Mouse (Mus musculus) heart, postnatal 36 days (tissue): ENCODE data around the gene Ptprn2. TPM values are rescaled to one million over a fixed set of nuclear protein-coding genes. Genes with fewer than 3 reads are reported as not detected.

Experiments
- DNase-seq, 2 experiments: peaks; one replicate each; pipeline ENCODE4 v3.0.0; 2021 to 2022
- intact Hi-C: fragments of 180-260 bp; cut with DNase I; formaldehyde crosslinking; loops from one replicate; pipeline ENCODE4 v1.15.1; 2025
- total RNA-seq, 2 experiments: library from RNA; stranded (reverse); gene quantifications; 2 replicates each; pipeline ENCODE4 v1.2.3; 2021

Ptprn2 gene
- total RNA-seq, 2 experiments from 2014 or later, result 0.25 TPM; not detected in 1

DNA sequence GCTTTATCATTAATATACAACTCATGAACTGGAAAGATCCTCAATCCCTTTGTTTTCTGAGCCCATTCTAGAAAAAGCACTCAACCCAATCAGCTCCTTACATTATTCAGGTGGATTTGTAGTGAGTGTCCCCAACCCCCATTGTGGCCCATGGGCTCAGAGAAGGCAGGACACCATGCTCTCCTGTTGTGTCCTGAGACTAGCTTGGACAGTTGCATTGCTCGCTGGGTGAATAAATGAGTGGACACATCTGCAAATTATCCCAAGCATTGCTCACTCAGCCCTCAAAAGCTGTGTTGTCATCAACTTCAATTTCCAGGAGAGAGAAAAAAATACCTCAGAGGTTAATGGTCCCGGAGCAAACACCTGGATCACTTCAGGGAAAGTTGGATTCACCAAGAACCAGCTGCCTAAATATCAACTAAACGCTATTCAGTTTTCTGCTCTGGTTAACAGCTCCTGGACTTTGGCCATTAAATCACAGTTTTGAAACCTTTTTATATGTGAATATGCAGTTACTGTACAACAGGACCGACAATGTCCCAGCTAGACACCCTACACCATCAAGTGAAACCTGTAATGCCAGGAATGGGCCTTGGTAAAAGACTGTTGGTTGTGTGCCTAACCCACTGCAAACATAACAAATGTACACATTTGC is 376.0 kb downstream of the Ptprn2 start:
- DNase-seq, result no peak
- intact Hi-C loops, result no loop called here

GRCm38 (mm10) chr12:116863291-116863899 is 377.9 kb downstream of the Ptprn2 start:
- intact Hi-C loops, result no loop called here
- no peak for DNase-seq

GRCm38 (mm10) chr12:116873866-116874585 is 388.5 kb downstream of the Ptprn2 start:
- intact Hi-C loops, result no loop called here

GRCm38 (mm10) chr12:116887496-116888281 is 402.2 kb downstream of the Ptprn2 start:
- DNase-seq, result no peak
- intact Hi-C loops, result no loop called here

More at GRCm38 (mm10) chr12:116873866-116874585, 388.5 kb downstream of the Ptprn2 start:
- no peak for DNase-seq

GRCm38 (mm10) chr12:116888856-116889255 is 403.3 kb downstream of the Ptprn2 start:
- intact Hi-C loops, result no loop called here
- DNase-seq, result no peak

GRCm38 (mm10) chr12:116892584-116892983 is 407.1 kb downstream of the Ptprn2 start:
- no peak for DNase-seq
- intact Hi-C loops, result no loop called here

DNA sequence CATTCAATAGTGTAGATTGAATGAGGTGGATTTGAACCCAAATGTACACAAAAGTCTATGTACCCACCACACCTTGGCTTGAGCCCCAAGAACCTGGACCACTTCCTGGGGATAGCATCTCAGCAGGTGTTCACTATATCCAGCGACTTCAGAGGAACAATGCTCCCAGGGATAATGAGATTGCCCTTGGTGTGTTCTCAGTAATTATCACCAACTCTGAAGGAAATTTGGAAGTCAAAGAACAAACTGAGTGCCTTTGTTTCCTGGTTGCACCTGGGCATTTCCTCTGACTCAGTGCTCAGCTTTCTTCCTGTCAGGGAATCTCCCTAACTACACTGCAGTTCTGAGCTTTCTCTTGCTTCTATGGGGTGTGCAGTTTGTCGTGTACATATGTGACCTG is 411.1 kb downstream of the Ptprn2 start:
- intact Hi-C loops, result no loop called here

GRCm38 (mm10) chr12:116901773-116902172 is 416.3 kb downstream of the Ptprn2 start:
- DNase-seq, result no peak
- intact Hi-C loops, result no loop called here

More for the DNA sequence above, 411.1 kb downstream of the Ptprn2 start:
- DNase-seq, result no peak

DNA sequence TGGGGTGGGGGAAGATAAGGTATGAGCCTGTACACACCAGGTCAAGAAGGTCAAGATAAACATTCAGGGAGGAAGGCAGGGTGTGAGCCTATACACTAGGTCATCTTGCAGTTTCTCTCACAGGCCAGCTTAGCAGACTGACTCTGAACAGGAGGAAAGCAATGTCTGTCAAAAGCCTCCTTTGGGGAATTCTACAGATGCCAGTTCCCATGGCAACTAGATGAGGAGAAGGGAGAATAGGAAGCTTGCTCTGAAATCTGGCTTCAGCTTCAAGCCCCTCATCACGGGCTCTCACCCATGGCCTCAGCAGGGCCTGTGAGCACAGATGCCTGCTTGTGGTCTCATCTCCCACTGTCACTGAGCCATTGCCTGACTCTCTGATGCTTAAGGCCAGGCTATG is 421.9 kb downstream of the Ptprn2 start:
- DNase-seq, result no peak
- intact Hi-C loops, result no loop called here

DNA sequence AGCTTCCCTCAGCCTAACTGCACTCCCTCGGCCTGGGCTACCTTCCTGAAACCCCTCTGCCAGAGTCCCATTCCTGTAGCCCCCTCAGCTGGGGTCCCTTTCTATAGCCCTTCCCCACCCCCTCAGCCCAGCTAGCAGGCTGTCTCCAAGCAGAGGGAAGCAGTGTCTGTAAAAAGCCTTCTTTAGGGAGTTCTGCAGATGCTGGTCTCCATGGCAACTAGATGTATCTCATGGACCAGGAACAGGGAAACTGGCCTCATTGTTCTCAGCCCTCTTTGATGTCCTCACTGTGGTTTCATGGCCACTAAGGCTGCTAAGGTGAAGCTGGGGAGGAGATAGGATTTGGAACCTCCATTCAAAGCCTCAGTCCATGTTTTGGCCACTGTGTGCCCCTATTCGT is 423.1 kb downstream of the Ptprn2 start:
- no peak for DNase-seq
- intact Hi-C loops, result no loop called here

DNA sequence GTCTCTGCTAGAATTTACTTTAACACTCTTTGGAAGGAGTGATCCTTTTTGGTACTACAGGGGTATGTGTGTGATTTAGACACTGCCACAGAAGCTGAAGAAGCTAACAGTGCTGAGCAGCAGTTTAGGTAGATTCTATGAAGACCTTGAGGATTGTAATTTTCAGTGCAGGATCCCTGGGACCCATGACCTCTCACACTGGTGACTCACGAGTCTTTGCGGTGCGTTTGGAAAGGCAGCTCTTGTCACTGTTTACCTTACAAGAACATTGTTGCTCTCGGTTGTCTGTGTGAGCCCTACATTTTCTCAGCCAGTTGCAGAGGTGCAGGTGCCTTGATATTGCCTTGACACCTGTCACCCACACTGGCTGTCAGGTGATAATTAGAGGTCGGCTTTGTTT is 431.3 kb downstream of the Ptprn2 start:
- DNase-seq, result no peak
- intact Hi-C loops, result no loop called here

DNA sequence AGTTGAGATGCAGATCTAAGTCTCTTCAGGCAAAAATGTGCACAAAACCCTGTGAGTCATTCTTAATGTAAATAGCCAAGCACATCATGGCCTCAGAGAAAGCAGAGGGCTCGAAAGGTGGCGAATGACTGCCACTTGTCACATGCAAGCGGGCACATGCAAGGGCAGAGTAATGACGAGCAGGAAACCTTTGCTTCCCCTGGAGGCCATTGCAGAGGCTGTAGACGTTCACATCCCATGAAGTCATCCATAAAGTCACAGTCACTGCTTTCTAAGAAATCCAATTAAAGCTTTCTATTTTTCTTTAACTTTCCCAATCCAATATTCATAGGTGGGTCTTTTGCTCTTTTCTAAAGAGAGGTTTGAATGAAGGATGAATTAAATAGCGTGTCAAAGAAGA is 433.7 kb downstream of the Ptprn2 start:
- intact Hi-C loops, result no loop called here
- DNase-seq, result no peak

DNA sequence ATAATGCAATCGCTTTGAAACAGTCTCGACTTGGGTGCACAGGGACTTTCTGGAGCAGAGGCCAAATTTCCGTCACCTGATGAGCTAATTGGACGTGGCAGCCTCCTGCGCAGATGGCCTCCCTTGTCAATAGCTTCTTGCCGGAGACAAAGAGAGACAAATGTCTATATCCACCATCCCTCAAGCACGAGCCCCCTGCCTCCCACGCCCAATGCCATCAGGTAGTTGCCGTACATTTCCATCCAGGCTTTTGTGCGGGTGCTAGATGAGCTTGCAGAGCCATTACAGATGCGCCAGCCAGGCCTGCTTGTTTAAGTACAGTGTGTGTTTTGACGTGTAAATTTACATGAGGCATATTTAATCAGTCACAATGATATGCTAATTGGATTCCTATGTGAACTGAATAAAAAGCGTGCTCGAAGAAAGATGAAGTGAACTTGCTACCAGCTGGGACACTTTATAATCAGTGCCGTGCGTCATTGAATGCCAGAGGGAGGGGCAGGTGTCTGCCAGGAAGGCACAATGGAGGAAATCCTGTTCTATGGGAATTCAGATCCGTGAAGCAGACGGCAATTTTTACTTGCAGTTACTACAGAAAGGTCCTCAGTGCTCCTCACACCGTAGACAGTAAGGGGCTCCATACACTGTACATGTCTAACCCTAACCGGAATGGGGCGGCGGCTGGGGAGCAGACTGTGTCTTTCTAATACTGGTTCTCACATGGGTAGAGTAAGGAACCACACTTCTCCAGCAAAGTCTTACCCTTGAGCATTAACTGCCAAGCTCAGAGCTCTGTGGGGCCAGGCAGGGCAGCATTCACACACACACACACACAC is 434.4 kb downstream of the Ptprn2 start:
- intact Hi-C loops, result no loop called here
- no peak for DNase-seq

DNA sequence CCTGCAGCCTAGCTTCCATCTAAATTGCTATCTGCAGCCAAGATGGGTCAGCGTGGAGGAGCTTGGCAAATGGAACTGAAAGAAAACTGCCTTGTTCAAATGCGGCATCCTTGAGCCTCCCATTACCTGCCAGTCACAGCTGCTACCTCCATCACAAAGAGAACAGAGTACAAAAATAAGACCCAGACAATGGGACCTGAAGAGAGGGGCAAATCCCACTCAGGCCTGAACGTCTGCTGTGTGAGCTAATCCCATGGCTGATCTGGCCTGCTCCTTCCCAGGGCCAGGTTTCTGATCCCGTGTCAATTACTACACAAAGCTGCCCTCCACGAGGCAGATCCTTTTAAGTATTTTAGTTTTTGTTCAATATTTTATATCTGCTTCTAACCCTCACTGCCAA is 441.6 kb downstream of the Ptprn2 start:
- intact Hi-C loops, result no loop called here
- DNase-seq, result no peak

GRCm38 (mm10) chr12:116927516-116927915 is 442.0 kb downstream of the Ptprn2 start:
- intact Hi-C loops, result no loop called here
- DNase-seq, result no peak

GRCm38 (mm10) chr12:116938158-116938854 is 452.8 kb downstream of the Ptprn2 start:
- intact Hi-C loops, result no loop called here
- no peak for DNase-seq

- DNase-seq, result no peak
Measured at GRCm38 (mm10) chr12:116943883-116944282, 458.4 kb downstream of the Ptprn2 start.

DNA sequence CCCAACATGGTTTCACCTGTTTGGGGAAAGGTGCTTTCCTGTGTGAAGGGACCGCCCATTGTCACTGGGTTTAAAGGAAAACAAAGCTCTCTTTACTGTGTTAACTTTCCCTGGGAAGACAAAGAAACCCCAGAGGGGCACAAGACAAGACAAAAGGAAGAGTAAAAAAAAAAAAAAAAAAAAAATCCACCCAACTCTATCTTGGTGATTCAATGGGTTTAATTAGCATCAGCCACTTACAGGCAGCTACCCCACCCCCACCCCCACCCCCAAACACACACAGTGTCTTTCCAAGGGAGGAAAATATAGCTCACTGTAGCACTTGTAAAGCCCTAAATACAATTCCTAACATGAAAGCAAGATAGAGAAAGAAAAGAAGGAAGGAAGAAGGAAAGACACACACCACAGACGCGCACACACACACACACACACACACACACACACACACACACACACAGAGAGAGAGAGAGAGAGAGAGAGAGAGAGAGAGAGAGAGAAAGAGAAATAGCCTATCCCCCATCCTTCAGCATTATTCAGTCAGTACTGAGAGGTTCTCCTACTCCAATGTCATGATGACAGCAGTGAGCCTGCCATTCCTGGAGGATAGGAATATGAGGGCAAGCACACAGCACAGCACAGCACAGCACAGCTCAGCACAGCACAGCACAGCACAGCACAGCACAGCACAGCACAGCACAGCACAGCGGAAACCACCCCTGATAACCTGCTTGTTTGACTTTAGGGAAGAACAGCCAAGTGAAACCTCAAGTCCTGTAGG is 462.8 kb downstream of the Ptprn2 start:
- intact Hi-C loops, result no loop called here
- DNase-seq, result no peak

More at GRCm38 (mm10) chr12:116943883-116944282, 458.4 kb downstream of the Ptprn2 start:
- intact Hi-C loops, result no loop called here

DNA sequence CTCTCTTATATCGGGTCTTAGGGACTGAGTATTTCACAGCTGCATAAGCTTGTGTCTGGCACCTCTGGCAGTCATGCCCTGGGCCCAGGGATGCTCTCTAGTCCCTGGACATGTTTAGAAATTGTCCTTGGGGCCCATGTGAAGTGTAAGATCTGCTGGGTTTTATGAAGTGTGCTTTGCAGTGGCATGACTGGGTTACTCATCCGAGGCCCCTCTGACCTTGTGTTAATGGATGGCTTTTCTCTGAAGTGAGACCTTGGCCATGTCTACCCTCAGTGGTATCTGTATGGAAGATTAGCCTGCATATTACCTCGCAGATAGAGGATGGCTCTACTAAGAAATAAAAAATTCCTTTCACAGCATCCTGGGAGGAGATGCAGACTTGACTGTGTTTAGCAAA is 464.2 kb downstream of the Ptprn2 start:
- intact Hi-C loops, result no loop called here
- DNase-seq, result no peak
